In genomic region chr2:25177076-25177475, GRCm38 (mm10) we compare ENCODE assay signal across 9 mouse cellular contexts. TPM values are rescaled to one million over a fixed set of nuclear protein-coding genes. Genes with fewer than 3 reads are reported as not detected.
DNase-seq lines count a peak whose midpoint lies in the region; ATAC-seq and TF ChIP-seq lines count a peak whose summit lies in the region.
"Had no signal": no experiment of that assay in that cellular context is flagged by ENCODE, and none has a peak within 500 bp of the region (broad histone marks: within the 10 kb centered on the region; RNA-seq: fewer than 3 reads in every experiment).

No protein-coding gene starts in this region.

- no peak for ATAC-seq in forebrain, embryonic 12.5 days (ENCODE audit: low FRiP score)
- no peak for ATAC-seq in intestine, embryonic 14.5 days (replicated peaks; ENCODE audit: low FRiP score, low TSS enrichment, low read depth)
- ATAC-seq in neural tube, embryonic 14.5 days (ENCODE audit: low read depth): no peak

- H3K4me2 ChIP-seq in forebrain, embryonic 12.5 days: peak overlapping the region; percentile 48
- H3K4me2 ChIP-seq in intestine, embryonic 14.5 days (ENCODE audit: low read length): 0 out of 2 replicates have a peak overlapping the region, but pooled peaks have one; percentile 7
- peak overlapping the region; percentile 36 for H3K4me2 ChIP-seq in neural tube, embryonic 14.5 days (ENCODE audit: low read depth, low read length)

- 17% methylated on average over 4 of the region's 4 CpGs for WGBS in forebrain, embryonic 12.5 days
- WGBS in intestine, embryonic 14.5 days: 43% methylated on average over 4 of the region's 4 CpGs
- WGBS in neural tube, embryonic 14.5 days: 22% methylated on average over 4 of the region's 4 CpGs

- intact Hi-C loops in left cerebral cortex, adult 2 months (cut with DNase I): no loop called here

- DNase-seq in left cerebral cortex, adult 2 months (ENCODE audit: extremely low spot score in 1 of 2, low spot score in 2 of 2): no peak
- no peak for DNase-seq in left cerebral cortex, adult 18-20 months (ENCODE audit: low spot score in 2 of 2)
- no peak for DNase-seq in intestine, embryonic 14.5 days (ENCODE audit: low spot score)
- DNase-seq in cerebellum, postnatal 4 days (ENCODE audit: low spot score in 2 of 2): no peak
- no peak for DNase-seq in frontal cortex, postnatal 36 days (ENCODE audit: low spot score in 2 of 2)
- no peak for DNase-seq in thymus, adult 18-20 months
- DNase-seq: thymus, postnatal 14 days had no signal

- no peaks in the 10 kb centered on the region for H3K9me3 ChIP-seq in forebrain, embryonic 12.5 days
- no peaks in the 10 kb centered on the region for H3K9me3 ChIP-seq in intestine, embryonic 14.5 days (ENCODE audit: control insufficient read depth, low read length)
- H3K9me3 ChIP-seq in neural tube, embryonic 14.5 days (ENCODE audit: control insufficient read depth, low read length): no peaks in the 10 kb centered on the region

- H3K4me1 ChIP-seq in forebrain, embryonic 12.5 days: peaks cover 63% of the 10 kb centered on the region
- H3K4me1 ChIP-seq in intestine, embryonic 14.5 days (replicated peaks; ENCODE audit: control insufficient read depth, insufficient read depth, low read length): peaks cover 23% of the 10 kb centered on the region
- H3K4me1 ChIP-seq in neural tube, embryonic 14.5 days (ENCODE audit: control insufficient read depth, insufficient read depth, low read length): peaks cover 15% of the 10 kb centered on the region

- H3K4me3 ChIP-seq in left cerebral cortex, adult 2 months: no peak overlapping the region
- peak overlapping the region; percentile 21 for H3K4me3 ChIP-seq in forebrain, embryonic 12.5 days (replicated peaks)
- H3K4me3 ChIP-seq in intestine, embryonic 14.5 days (ENCODE audit: low read depth, low read length): no peak overlapping the region
- H3K4me3 ChIP-seq in neural tube, embryonic 14.5 days (ENCODE audit: low read depth, low read length): peak overlapping the region; percentile 14; the same call in 1 of the 2 replicates

- H3K27me3 ChIP-seq in forebrain, embryonic 12.5 days: no peaks in the 10 kb centered on the region
- H3K27me3 ChIP-seq in intestine, embryonic 14.5 days (replicated peaks; ENCODE audit: control insufficient read depth, insufficient read depth, low read length): peaks cover 56% of the 10 kb centered on the region
- no peaks in the 10 kb centered on the region for H3K27me3 ChIP-seq in neural tube, embryonic 14.5 days (ENCODE audit: control insufficient read depth, insufficient read depth, low read length)

- peak overlapping the region; percentile 83 for H3K27ac ChIP-seq in left cerebral cortex, adult 2 months
- H3K27ac ChIP-seq in forebrain, embryonic 12.5 days: peak overlapping the region; percentile 85
- 0 out of 2 replicates have a peak overlapping the region, but pooled peaks have one; percentile 24 for H3K27ac ChIP-seq in intestine, embryonic 14.5 days (ENCODE audit: low read depth)
- peak overlapping the region; percentile 66 for H3K27ac ChIP-seq in neural tube, embryonic 14.5 days (ENCODE audit: low read depth, low read length)

- H3K9ac ChIP-seq in forebrain, embryonic 12.5 days: peak overlapping the region; percentile 38
- H3K9ac ChIP-seq in intestine, embryonic 14.5 days (ENCODE audit: low read length): 0 out of 2 replicates have a peak overlapping the region, but pooled peaks have one; percentile 2
- H3K9ac ChIP-seq in neural tube, embryonic 14.5 days (replicated peaks; ENCODE audit: low read depth, low read length): no peak overlapping the region

- TF ChIP-seq CTCF in left cerebral cortex, adult 2 months (IDR thresholded peaks at IDR 0.05): no peak

- H3K36me3 ChIP-seq in forebrain, embryonic 12.5 days (replicated peaks): no peaks in the 10 kb centered on the region
- H3K36me3 ChIP-seq in intestine, embryonic 14.5 days (ENCODE audit: control insufficient read depth, insufficient read depth, low read length): no peaks in the 10 kb centered on the region
- no peaks in the 10 kb centered on the region for H3K36me3 ChIP-seq in neural tube, embryonic 14.5 days (ENCODE audit: control insufficient read depth, insufficient read depth, low read length)

RNA-seq across cellular contexts. Expression of gene Nrarp, which starts 3.5 kb away (rescaled TPM):
- total RNA-seq in left cerebral cortex, adult 2 months (2021): 10 to 100 TPM; 20.2 to 21.7 TPM
- total RNA-seq in left cerebral cortex, adult 18-20 months (2021): 10 to 100 TPM; 19.2 to 23.9 TPM
- 76.8 and 81.0 TPM in 2 replicates for polyA plus RNA-seq in forebrain, embryonic 12.5 days (2016; fragmentation: Nextera tagmentation; extraction: Ambion mirVana)
- polyA plus RNA-seq in intestine, embryonic 14.5 days (2014; fragmentation: Nextera tagmentation; extraction: Ambion mirVana): 8.2 and 13.2 TPM in 2 replicates
- polyA plus RNA-seq in neural tube, embryonic 14.5 days (2014; fragmentation: Nextera tagmentation; extraction: Ambion mirVana): 10.7 and 15.1 TPM in 2 replicates

RNA-seq across cellular contexts. Expression of gene Tor4a, which starts 19.6 kb away (rescaled TPM):
- total RNA-seq in left cerebral cortex, adult 2 months (2021): 1 to 10 TPM; 2.0 to 2.2 TPM
- 1 to 10 TPM; 2.2 to 2.5 TPM for total RNA-seq in left cerebral cortex, adult 18-20 months (2021)
- polyA plus RNA-seq in forebrain, embryonic 12.5 days (2016; fragmentation: Nextera tagmentation; extraction: Ambion mirVana): 0.62 and 1.0 TPM in 2 replicates
- 14.4 and 18.1 TPM in 2 replicates for polyA plus RNA-seq in intestine, embryonic 14.5 days (2014; fragmentation: Nextera tagmentation; extraction: Ambion mirVana)
- polyA plus RNA-seq in neural tube, embryonic 14.5 days (2014; fragmentation: Nextera tagmentation; extraction: Ambion mirVana): 0.88 and 1.4 TPM in 2 replicates

RNA-seq across cellular contexts. Expression of gene Nelfb, which starts 34.2 kb away (rescaled TPM):
- total RNA-seq in left cerebral cortex, adult 2 months (2021): 10 to 100 TPM; 53.4 to 64.3 TPM
- total RNA-seq in left cerebral cortex, adult 18-20 months (2021): 10 to 100 TPM; 62.1 to 68.6 TPM
- polyA plus RNA-seq in forebrain, embryonic 12.5 days (2016; fragmentation: Nextera tagmentation; extraction: Ambion mirVana): 106 and 111 TPM in 2 replicates
- 99.1 and 107 TPM in 2 replicates for polyA plus RNA-seq in intestine, embryonic 14.5 days (2014; fragmentation: Nextera tagmentation; extraction: Ambion mirVana)
- 74.7 and 86.2 TPM in 2 replicates for polyA plus RNA-seq in neural tube, embryonic 14.5 days (2014; fragmentation: Nextera tagmentation; extraction: Ambion mirVana)

RNA-seq across cellular contexts. Expression of gene Stpg3, which starts 37.4 kb away (rescaled TPM):
- not detected for total RNA-seq in left cerebral cortex, adult 2 months (2021)
- total RNA-seq in left cerebral cortex, adult 18-20 months (2021): under 1 TPM; 0.37 to 0.40 TPM
- not detected in 2 replicates for polyA plus RNA-seq in forebrain, embryonic 12.5 days (2016; fragmentation: Nextera tagmentation; extraction: Ambion mirVana)
- polyA plus RNA-seq in intestine, embryonic 14.5 days (2014; fragmentation: Nextera tagmentation; extraction: Ambion mirVana): 0.18 TPM in 1 of 2 replicates, not detected in the other
- not detected in 2 replicates for polyA plus RNA-seq in neural tube, embryonic 14.5 days (2014; fragmentation: Nextera tagmentation; extraction: Ambion mirVana)

RNA-seq across cellular contexts. Expression of gene Fam166a, which starts 41.5 kb away (rescaled TPM):
- total RNA-seq in left cerebral cortex, adult 2 months (2021): not detected
- not detected for total RNA-seq in left cerebral cortex, adult 18-20 months (2021)
- 0.46 and 0.87 TPM in 2 replicates for polyA plus RNA-seq in forebrain, embryonic 12.5 days (2016; fragmentation: Nextera tagmentation; extraction: Ambion mirVana)
- polyA plus RNA-seq in intestine, embryonic 14.5 days (2014; fragmentation: Nextera tagmentation; extraction: Ambion mirVana): 0.51 TPM in 1 of 2 replicates, not detected in the other
- 0.91 TPM in 1 of 2 replicates, not detected in the other for polyA plus RNA-seq in neural tube, embryonic 14.5 days (2014; fragmentation: Nextera tagmentation; extraction: Ambion mirVana)

Comparison
In these comparisons a context has a peak if more than half of its experiments do, and no peak if none do; other contexts are left out.
1. H3K27ac ChIP-seq: peak in every context shown above with its lines; median percentile 85 in forebrain, embryonic 12.5 days; 83 in left cerebral cortex, adult 2 months; 66 in neural tube, embryonic 14.5 days; 24 in intestine, embryonic 14.5 days.
2. H3K4me3 ChIP-seq: peak in forebrain, embryonic 12.5 days (single experiment) and neural tube, embryonic 14.5 days (single experiment); none in left cerebral cortex, adult 2 months (single experiment) and intestine, embryonic 14.5 days (single experiment).
3. Peak in every context shown above with its lines, with median percentiles within 50 percentile points of each other: H3K4me2 ChIP-seq.